Mouse (Mus musculus) lung, postnatal 10 days (tissue): ENCODE measurements around the gene Lpxn.

ENCODE experiments used
- DNase-seq: peaks from one replicate; pipeline ENCODE4 v3.0.0; 2021

Lpxn gene

DNA sequence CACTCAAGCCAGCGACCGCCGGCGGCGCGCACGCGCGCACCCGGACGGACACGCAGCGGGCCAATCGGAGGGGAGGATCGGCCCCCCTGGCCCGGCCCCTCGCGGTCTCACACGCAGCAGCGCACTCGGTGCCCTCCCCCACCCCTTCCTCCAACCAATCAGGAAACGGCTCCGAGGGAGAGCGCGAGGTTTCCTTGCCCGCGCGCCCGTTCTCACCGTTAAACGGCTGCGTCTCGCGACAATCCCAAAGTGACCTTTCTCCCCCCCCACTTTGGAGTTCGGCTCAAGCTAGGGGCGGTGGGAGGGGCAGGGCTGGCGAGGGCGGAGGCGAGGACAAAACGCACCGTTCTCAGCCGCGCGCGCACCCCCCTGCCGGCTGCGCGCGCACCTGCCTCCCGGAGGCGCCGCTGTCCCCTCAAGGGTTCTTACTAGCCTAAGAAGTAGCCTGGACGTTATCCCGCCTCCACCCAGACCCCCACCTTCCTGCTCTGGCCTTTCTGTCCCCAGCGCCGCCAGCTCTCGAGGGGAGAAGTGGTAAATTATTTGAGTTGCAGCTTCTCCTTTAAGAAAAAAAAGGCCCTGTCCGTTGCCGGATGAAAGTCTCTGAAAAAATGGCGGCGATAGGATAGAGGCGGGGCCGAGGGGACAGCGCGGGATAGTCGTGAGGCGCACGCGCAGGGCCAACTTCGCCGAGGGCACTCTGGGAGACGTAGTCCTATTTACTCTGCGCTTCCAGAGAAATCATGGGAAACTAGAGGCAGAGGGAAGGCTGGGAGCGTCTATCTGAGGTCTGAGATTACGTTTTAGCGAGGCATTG, at the start of gene Lpxn, which contains the start of gene Zfp91:
Gene Lpxn (plus strand): TSS at position 683 of the 817 bp plus-strand sequence.
Gene Zfp91 (minus strand): TSS at position 616 of the 817 bp plus-strand sequence.
- peak; percentile 98 for DNase-seq

DNA sequence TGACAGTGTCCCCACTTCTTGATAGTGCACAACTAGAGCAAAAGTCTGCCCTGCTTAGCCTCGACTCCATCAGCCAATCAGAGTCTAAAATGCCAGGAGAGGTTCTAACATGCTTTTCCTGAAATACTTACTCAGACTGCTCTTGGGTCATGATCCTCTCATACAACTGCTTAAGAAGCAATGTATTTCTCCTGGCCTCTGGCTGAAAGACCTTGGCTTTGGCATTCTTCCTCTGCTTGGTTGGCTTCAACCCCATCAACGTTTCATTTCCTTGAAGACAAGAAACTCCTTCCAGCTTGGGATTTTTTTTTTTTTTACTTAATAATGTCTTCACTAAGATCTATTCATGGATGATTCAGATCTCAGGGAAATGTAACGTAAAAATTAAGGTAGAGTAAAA, 39.7 kb upstream of the Lpxn start:
- no peak for DNase-seq

DNA sequence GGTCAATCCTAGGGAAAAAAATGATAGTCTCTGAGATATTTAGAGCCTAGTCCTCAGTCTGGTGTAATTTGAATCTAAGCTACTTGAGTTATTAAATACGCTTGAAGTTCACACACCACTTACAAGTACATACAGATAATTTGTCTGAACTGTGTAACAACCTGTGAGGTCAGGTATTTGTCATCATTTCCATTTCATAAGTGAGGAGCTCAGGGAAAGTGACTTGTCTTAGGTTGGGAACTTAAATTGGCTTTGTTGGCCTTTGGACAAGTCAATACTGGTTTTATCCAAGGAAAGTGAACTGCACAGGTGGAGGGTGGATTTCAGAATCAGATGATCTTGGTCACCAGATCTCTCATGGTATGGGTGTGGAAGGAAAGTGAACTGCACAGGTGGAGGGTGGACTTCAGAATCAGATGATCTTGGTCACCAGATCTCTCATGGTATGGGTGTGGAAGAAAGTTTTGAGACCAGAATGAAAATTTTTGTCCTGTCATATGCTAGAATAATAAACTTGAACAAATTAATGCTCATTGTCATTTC, 37.0 kb upstream of the Lpxn start:
- DNase-seq = no peak

DNA sequence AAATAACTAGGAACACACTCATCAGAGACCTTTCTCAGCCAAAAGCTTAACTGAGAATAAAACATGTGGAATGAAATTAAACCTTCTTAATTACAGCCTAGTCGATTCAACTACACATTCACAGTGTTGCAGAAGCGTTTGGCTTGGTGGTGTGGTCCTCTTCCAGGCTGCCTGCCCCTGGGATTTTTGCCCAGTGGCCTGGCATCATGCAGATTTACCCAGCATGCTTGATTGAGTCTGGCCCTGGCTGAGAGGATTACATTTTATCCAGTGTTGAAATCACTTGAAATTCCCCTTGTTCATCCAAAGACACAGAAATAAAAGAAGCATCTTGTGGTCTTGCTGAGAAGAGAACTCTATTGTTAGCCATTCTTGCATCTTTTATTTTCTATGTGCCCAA, 36.3 kb upstream of the Lpxn start:
- DNase-seq = peak; percentile 31

DNA sequence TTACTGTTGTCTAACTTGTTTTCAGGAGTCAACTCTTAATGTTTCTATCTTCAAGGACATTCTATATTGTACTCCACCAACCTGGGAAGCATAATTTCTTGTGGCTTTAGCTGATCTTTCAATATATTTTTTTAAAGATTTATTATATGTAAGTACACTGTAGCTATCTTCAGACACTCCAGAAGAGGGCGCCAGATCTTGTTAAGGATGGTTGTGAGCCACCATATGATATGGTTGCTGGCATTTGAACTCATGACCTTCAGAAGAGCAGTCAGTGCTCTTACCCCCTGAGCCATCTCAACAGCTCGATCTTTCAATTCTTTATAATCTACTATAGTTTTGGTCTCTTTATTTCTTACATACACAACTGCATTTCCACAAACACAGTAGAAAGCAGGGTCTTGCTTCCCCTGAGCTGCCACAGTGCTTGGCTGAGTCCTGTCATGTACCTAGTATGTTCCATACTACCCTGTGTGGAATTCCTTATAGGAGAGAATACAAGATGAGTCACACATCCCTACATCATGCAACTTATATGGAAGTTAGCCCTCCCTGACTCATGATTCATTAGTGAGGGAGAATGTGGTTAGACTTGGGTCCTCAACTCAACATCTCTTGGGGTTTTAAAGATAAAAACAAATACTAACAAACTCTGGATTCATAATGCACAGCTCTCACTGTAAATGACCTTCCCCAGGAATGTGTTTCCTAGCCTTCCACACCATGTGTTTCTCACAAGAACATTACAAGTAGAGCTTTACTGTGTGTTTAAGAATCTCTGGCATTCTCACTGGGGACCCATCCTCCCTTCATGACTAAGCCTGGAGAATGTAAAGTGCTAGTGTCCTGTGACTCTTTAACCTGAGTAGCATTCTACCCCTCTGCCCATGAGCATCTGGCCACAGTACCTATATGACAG, 33.5 kb upstream of the Lpxn start:
- peak; percentile 11 for DNase-seq

DNA sequence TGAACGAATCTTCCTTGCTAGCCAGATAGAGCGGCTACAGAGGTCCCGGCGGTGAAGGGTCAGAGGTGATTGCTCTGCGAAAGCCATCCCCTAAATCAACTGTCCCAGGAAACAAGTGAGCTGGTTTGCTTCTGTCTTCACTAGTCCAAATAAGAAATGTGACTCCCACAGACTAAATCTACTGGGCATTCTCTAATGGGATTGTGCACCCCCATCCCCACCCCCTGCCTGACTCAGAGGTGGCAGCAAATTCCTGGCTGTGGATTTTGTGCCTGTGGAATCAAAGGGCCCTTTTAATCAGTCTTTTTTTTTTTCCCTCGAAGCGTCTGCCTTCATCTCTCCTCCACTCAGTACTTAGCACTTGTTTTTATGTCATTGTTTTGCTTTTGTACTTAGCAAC, 30.7 kb upstream of the Lpxn start, which contains the start of gene Cntf:
Gene Cntf (minus strand): TSS at position 325 of the 400 bp plus-strand sequence.
- DNase-seq = no peak

DNA sequence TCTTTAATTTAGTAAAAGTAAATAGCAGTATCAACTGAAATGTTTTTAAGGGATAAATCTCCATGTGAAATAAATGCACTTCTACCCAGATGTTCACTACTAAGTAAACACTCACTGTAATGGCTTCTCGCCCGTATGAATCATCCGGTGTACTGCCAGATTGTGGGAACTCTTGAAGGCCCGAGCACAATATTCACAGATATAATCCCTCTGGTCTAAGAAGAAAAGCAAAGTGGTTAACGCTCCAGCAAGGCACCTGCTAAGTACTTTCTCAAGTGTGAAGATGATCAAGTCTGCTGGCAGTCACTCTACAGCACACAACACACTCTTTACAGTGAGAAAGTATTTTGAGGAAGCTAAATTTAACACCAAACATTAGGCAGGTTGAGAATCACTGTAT, 25.1 kb upstream of the Lpxn start:
- no peak for DNase-seq

DNA sequence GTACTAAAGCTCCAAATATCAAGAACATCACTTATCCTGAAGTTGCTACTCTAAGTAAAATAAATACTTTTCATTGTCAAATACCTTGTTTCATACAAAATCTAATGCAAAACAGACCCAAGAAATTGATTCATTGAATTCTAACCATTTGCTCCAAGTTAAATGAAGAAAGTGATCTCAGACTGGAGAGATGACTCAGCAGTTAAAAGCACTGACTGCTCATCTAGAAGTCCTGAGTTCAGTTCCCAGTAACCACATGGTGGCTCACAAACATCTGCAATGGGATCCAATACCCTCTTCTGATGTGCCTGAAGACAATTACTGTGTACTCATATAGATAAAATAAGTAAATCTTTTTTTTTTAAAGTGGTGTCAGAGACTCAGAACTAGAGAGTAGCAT, 15.6 kb upstream of the Lpxn start:
- DNase-seq = no peak

DNA sequence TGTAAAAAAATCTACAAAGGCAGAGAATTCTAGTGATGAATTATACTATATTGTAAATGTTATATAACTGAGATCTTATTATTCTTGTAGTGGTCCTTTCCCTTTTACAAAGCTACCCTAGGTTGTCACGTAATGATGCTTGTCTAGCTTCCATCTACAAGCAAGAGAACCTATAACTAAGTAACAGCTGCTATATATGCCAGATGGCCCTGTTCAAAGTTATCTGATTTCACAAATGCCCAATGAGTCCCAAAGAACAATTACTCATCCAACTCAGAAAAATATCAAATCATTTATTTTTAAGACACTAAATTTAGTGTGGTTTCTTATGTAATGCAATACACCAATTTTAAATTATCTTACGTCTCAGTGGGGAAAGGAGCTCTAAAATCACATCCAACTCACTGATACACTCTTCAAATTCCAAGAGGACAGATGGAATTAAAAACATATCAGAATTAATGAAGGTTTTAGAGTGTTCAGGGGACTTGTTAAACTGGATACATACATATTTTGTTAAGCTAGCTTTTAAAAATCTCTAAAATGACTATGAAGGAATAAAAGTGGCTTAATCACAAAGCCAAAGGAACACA, 9.1 kb upstream of the Lpxn start:
- DNase-seq = no peak

DNA sequence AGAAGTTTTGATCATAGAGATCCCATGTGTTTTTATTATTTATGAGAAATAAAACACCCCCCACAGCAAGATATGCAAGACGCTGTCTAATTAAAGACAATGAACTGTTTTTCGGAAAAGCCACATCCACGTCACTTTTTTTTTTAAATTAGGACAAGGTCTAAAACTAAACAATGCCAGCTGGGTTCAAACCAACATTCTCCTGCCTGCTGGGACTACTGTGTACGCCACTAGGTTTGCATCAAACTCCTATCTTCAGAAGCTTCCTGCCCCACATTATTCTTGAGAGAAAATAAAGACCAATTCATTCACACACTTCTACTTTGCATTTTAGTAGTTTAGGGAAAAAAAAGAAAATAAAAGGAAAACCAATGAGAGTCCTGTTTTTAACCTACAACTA, 8.3 kb upstream of the Lpxn start:
- DNase-seq = no peak

DNA sequence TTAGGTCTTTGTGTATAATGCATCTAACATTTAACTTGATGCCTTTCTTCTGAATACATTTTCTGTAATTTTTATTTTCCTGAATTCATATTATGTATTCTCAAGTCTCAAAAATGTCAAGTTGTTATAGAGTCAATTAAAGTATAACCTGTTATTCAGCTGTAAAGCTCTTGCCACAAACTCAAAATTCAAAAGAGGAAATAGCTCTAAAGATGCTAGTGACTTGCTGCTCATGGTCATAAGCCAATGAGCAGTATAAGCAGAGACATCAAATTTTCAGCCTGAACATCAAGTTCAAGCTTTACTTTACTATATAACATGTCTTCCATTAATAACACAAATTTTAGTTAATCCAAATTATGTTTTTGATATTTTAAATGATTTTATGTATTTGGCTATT, 3.6 kb upstream of the Lpxn start:
- no peak for DNase-seq

DNA sequence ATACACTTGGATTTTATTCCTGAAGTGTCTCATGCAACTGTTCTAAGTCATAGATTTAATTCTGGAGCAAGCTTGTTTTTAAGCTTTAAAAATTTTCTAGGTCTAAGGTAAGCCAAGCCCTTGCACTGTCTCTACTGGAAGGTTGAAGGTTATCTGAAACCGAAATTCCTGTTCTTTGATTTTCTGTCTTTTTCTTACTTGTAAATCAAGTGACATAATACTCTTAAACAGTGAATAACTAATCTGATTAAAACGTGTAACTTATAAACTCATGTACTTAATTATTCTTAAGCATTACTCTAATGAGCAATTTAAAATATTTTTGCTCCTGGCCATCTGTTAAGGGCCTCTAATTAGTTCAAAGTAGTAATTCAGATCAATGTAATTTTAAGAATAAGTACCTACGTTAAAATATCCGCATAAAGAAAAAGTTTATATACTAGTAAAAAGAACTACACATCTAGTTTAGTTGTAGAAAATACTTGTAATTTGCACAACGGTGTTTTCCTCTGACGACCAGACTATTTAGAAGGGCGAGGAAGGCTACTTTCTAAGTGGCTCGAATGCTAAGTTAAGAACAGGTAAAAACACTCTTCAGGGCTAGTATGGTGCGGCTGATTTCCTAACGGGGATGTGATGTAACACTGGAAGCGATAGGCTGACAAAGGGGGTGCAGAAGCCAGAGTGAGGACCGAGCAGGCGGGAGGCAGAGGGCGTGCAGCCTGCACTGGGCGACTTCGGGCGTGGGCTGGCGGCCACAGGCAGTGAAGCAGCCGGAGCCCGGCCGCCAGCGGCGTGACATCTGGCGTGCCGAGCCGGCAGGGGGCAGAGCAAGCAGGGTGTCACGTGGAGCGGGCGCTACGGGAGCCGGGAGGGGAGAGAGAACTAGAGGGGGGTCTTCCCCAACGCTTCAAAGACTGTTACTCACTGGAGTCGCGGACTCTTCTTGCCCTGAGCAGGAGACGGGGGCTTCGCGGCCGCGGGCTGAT, 1.6 kb upstream of the Lpxn start:
- DNase-seq = peak; percentile 97

DNA sequence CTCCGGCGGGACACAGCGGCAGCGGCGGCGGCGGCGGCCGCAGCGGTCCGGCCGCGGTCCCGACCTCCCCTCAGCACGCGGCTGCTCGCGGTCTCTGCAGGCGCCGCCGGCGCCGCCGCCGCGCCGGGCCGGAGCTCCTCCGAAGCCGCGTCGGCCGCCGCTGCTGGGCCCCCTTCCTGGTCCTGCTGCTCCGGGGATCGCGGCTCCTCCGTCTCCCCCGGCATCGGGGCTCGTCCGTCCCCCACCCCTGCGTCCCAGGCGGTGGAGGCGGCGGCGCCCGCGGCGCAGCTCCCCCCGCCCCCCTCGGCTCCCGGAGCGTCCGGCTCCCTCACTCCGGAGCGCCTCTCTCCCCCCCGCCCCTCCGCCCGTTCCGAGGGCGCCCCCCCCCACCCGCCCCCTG, 883 bp upstream of the Lpxn start:
- DNase-seq = no peak

DNA sequence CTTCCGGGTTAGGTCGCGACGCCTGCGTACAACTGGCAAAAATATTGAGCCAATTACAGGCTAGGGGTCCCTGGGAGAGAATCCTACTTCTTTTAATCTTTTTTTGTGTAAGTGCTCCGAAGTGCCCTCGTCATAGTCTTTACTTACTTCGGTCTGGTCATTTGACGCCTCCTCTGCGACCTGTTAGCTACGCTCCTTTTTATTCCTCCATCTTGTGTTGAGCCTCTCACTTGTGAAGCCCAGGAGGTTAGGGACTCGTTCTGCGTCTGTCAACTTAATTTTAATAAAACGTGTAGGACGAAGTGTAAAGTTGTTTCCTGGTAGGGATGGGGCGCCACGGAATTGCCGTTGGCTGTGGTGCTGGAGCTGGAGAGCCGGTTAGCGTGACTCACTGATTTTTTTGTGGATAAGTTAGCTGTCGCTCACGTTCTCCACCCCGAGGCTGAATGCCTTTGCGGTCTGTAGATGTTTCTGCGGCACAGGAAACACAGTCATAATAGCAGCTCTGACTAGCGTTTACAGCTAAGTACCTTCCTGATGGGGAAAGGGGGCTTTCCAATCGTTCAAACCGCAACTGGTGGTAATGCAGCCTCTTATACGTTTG, 437 bp downstream of the Lpxn start:
- peak; percentile 70 for DNase-seq

DNA sequence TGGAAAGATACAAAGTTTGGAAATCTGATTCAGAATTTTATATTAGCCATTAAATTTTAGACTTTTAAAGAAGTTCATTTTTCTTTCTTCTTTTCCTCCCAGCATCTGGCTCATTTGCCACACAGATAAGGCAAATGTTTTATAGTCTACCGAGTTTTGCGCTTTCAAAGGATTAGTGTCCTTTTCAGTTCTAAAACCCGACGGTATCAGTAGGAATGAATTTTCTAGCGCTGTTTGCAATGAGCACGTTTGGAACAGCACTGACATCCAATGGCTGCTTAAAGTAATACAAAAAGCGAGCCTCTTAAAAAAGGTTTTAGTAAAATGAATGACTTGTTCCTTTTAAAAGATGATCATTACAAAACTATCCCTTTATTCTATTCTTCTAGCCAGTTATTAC, 1.1 kb downstream of the Lpxn start:
- DNase-seq = peak; percentile 56

DNA sequence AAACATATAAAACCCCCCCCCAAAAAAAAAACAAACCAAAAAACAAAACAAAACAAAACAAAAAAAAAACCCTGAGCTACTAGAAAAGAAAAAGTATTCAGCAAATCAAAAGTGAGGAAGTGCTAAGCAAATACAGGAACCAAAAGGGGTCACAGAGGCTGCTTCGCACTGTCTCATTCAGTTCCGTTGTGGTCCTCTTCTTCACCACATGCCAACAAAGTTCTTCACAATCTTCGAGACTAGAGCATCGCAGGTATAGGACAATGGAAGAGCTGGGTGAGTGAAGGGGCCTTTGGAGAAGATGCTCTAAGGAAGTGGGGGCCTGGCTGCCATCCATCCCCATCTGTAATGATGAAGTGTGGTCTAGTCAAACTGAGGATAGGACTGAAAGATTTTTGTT, 2.4 kb downstream of the Lpxn start:
- no peak for DNase-seq

DNA sequence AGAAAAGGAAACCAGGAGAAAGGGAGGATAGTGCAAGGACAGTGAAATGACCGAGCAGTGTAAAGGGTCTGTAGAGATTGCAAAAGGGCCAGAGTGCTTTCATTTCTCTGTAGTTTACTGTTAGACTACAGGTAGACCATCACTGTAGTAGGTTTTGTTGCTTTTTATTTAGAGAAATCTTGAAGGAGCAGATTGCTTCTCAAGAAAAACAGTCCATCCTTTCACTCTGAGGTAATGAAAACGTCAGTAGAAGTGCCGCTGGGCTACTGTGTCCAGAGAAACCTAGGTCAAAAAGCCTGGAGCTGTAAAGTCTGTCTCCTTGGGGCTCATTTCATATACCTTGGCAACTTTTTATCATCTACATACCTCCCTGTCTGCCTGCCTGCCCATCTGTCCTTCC, 3.1 kb downstream of the Lpxn start:
- DNase-seq = no peak

DNA sequence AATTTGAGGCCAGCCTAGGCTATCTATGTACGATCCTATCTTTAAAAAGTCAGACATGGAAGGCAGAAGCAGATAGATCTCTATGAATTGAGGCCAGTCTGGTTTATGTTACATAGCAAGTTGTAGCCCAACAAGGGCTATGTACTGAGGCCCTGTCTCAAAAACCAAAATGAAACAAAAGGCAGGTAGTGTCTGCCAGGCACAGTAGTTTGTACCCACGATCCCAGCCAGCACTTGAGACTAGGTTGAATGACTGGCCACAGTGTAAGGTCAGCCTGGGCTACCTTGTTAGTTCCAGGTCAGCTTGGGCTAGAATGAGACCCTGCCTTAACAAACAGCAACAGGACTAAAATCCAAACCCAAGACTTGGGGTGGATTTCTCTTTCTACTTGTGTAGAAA, 4.6 kb downstream of the Lpxn start:
- DNase-seq = no peak

DNA sequence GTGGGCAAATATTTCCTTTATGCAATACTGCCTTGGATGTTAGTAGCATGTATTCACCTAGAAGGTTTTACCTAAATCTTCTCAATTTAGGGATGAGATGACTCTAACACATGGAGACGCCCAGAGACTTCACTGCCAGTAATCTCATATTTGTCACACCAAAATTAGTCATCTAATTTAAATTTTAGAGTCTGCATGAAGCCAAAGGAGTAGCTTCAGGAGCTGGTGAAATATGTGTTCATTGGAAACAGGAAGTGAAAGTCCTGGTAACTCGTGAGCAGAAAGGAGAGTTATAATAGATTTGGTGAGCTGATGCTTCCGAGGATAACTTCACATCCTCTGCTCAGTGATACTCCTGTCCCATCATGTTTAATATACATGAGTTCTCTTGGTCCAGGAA, 5.1 kb downstream of the Lpxn start:
- DNase-seq = no peak

DNA sequence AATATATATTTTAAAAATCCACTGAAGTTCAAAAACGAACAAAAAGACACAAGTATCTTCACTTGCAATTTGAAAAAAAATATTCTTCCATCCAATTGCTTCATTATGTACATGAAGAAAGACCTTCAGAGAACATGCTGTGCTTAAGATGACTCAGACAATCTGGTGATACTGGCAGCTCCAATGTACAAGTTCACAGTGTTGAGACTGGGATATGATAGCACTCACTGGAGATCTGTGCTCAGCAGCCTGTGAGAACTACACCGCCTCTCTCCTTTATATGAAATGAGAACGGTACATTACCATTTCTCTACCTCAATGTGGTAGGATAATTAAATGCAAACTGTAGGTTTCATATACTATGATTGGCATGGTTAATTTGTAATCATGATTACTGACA, 6.8 kb downstream of the Lpxn start:
- no peak for DNase-seq

DNA sequence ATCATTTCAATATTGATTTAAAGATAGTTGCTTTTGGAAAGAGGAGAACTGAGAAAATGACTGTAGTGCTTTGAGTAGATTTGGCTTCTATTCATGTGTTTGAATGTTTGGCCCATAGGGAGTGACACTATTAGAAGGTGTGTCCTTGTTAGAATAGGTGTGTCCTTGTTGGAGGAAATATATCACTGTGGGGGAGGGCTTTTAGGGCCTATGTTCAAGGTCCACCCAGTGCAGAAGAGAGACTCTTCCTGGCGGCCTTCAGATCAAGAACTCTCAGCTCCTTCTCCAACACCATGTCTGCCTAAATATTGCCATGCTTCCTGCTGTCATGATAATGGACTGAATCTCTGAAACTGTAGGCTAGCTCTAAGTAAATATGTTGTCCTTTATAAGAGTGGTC, 8.2 kb downstream of the Lpxn start:
- no peak for DNase-seq

DNA sequence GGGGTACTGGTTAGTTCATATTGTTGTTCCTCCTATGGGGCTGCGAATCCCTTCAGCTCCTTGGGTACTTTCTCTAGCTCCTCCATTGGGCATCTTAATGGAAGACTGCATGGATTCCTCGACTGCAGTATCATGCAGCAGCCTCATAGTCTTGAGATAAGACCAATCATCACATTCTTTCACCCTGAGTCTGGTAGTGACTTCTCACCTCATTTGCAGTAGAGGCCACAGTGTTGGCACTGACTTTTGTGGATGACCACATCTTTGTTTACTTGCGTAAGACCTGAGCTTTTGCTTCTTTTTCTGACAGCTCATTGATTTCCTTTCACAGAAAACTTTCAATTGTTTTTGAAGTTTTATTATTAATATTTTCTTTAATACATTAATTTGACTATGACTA, 9.7 kb downstream of the Lpxn start:
- peak; percentile 7 for DNase-seq
